Mouse (Mus musculus) brown adipose tissue, adult 24 weeks (tissue): ENCODE measurements around the gene Vil1. TPM values are rescaled to one million over a fixed set of nuclear protein-coding genes. Genes with fewer than 3 reads are reported as not detected.
A peak's percentile ranks its signal among the peaks of the same experiment; 100 is the strongest.

ENCODE experiments used
- H3K27ac ChIP-seq: fragments of 200-500 bp; replicated peaks from 2 replicates; pipeline ENCODE4 v1.5.1; 2012; ENCODE audit warnings: low read depth, mild to moderate bottlenecking, low read length
- H3K4me1 ChIP-seq: fragments of 200-500 bp; 2 replicates; pipeline ENCODE4 v1.6.1; 2012; ENCODE audit warnings: low read length, mixed read lengths; ENCODE audit not compliant: control insufficient read depth, insufficient read depth, insufficient read length
- H3K4me3 ChIP-seq: fragments of 200-500 bp; 2 replicates; pipeline ENCODE4 v1.5.1; 2012; ENCODE audit warnings: low read depth, mild to moderate bottlenecking, low read length, moderate library complexity; ENCODE audit not compliant: insufficient read depth
- polyA plus RNA-seq: library from polyadenylated mRNA; stranded (reverse); fragments of >200 nt; gene quantifications from 2 replicates; pipeline ENCODE4 v1.2.4, GENCODE M21; 2012; ENCODE audit not compliant: missing spikeins, insufficient read depth, insufficient read length

Gene Vil1
- polyA plus RNA-seq, 1 experiment = 1.1 TPM

- Histone ChIP-seq H3K27ac (peak overlapping the region; percentile 26; the same call in 1 of the 2 replicates), H3K4me3 (no peak overlapping the region), H3K4me1 (no peaks in the 10 kb centered on the region)
Measured at GRCm38 (mm10) chr1:74418747-74419439, 9.7 kb downstream of the Vil1 start.

GRCm38 (mm10) chr1:74419440-74419794 is 10.2 kb downstream of the Vil1 start:
- H3K27ac ChIP-seq = peak overlapping the region; percentile 26; the same call in 1 of the 2 replicates
- no peak overlapping the region for H3K4me3 ChIP-seq
- H3K4me1 ChIP-seq = no peaks in the 10 kb centered on the region

GRCm38 (mm10) chr1:74423147-74423546 is 14.0 kb downstream of the Vil1 start:
- Histone ChIP-seq H3K4me3 (no peak overlapping the region), H3K27ac (no peak overlapping the region), H3K4me1 (no peaks in the 10 kb centered on the region)

- Histone ChIP-seq H3K4me3 (no peak overlapping the region), H3K27ac (no peak overlapping the region), H3K4me1 (no peaks in the 10 kb centered on the region)
Measured at GRCm38 (mm10) chr1:74425845-74426244, 16.7 kb downstream of the Vil1 start.

GRCm38 (mm10) chr1:74433220-74433619 is 24.0 kb downstream of the Vil1 start:
- no peak overlapping the region for H3K4me3 ChIP-seq
- H3K27ac ChIP-seq = no peak overlapping the region
- no peaks in the 10 kb centered on the region for H3K4me1 ChIP-seq

GRCm38 (mm10) chr1:74434596-74434995 is 25.4 kb downstream of the Vil1 start:
- Histone ChIP-seq H3K27ac (peak overlapping the region; percentile 50), H3K4me1 (no peaks in the 10 kb centered on the region), H3K4me3 (no peak overlapping the region)

- no peak overlapping the region for H3K27ac ChIP-seq
- H3K4me1 ChIP-seq = no peaks in the 10 kb centered on the region
- no peak overlapping the region for H3K4me3 ChIP-seq
Measured at GRCm38 (mm10) chr1:74435563-74435962, 26.4 kb downstream of the Vil1 start.

GRCm38 (mm10) chr1:74437702-74438427 is 28.7 kb downstream of the Vil1 start:
- Histone ChIP-seq H3K27ac (peak overlapping the region; percentile 50; the same call in 1 of the 2 replicates), H3K4me3 (no peak overlapping the region), H3K4me1 (no peaks in the 10 kb centered on the region)

- no peak overlapping the region for H3K4me3 ChIP-seq
- no peaks in the 10 kb centered on the region for H3K4me1 ChIP-seq
- H3K27ac ChIP-seq = no peak overlapping the region
Measured at GRCm38 (mm10) chr1:74439166-74439876, 30.1 kb downstream of the Vil1 start.

- H3K27ac ChIP-seq = no peak overlapping the region
Measured at GRCm38 (mm10) chr1:74444538-74444937, 35.4 kb downstream of the Vil1 start.

GRCm38 (mm10) chr1:74452611-74453045 is 43.5 kb downstream of the Vil1 start:
- Histone ChIP-seq H3K4me1 (no peaks in the 10 kb centered on the region), H3K27ac (no peak overlapping the region), H3K4me3 (no peak overlapping the region)

More at GRCm38 (mm10) chr1:74444538-74444937, 35.4 kb downstream of the Vil1 start:
- Histone ChIP-seq H3K4me3 (no peak overlapping the region), H3K4me1 (no peaks in the 10 kb centered on the region)

GRCm38 (mm10) chr1:74460273-74460672 is 51.1 kb downstream of the Vil1 start:
- Histone ChIP-seq H3K4me3 (no peak overlapping the region), H3K4me1 (no peaks in the 10 kb centered on the region), H3K27ac (no peak overlapping the region)
